In genomic region chr7:126625369-126625768, GRCm38 (mm10) we compare ENCODE assay signal across 9 mouse cellular contexts. TPM values are rescaled to one million over a fixed set of nuclear protein-coding genes. Genes with fewer than 3 reads are reported as not detected.
DNase-seq lines count a peak whose midpoint lies in the region; ATAC-seq and TF ChIP-seq lines count a peak whose summit lies in the region.
"Had no signal": no experiment of that assay in that cellular context is flagged by ENCODE, and none has a peak within 500 bp of the region (broad histone marks: within the 10 kb centered on the region; RNA-seq: fewer than 3 reads in every experiment).

No protein-coding gene starts in this region.

- peaks cover 7% of the 10 kb centered on the region; the same call in 1 of the 2 replicates for H3K36me3 ChIP-seq in E14TG2a.4 (ENCODE audit: insufficient read depth, low read length)
- H3K36me3 ChIP-seq in intestine, embryonic 14.5 days (ENCODE audit: control insufficient read depth, insufficient read depth, low read length): no peaks in the 10 kb centered on the region
- H3K36me3 ChIP-seq in midbrain, embryonic 11.5 days (ENCODE audit: control insufficient read depth, insufficient read depth, low read length): no peaks in the 10 kb centered on the region

- no peak overlapping the region for H3K27ac ChIP-seq in intestine, embryonic 14.5 days (ENCODE audit: low read depth)
- no peak overlapping the region for H3K27ac ChIP-seq in midbrain, embryonic 11.5 days (ENCODE audit: low read depth, low read length)

- no peak overlapping the region for H3K4me2 ChIP-seq in intestine, embryonic 14.5 days (ENCODE audit: low read length)
- no peak overlapping the region for H3K4me2 ChIP-seq in midbrain, embryonic 11.5 days

- 42% methylated on average over 6 of the region's 6 CpGs for WGBS in intestine, embryonic 14.5 days
- WGBS in midbrain, embryonic 11.5 days: 66% methylated on average over 6 of the region's 6 CpGs

- peaks cover 49% of the 10 kb centered on the region for H3K4me1 ChIP-seq in E14TG2a.4 (replicated peaks; ENCODE audit: low read depth, low read length)
- no peaks in the 10 kb centered on the region for H3K4me1 ChIP-seq in intestine, embryonic 14.5 days (replicated peaks; ENCODE audit: control insufficient read depth, insufficient read depth, low read length)
- H3K4me1 ChIP-seq in midbrain, embryonic 11.5 days (ENCODE audit: control insufficient read depth, insufficient read depth, low read length): 0 out of 2 replicates have a peak, but pooled peaks cover 2% of the 10 kb centered on the region

- intact Hi-C loops in left cerebral cortex, postnatal 14 days (cut with DNase I): no loop called here

- no peaks in the 10 kb centered on the region for H3K9me3 ChIP-seq in E14TG2a.4 (ENCODE audit: low read length)
- H3K9me3 ChIP-seq in intestine, embryonic 14.5 days (ENCODE audit: control insufficient read depth, low read length): no peaks in the 10 kb centered on the region
- H3K9me3 ChIP-seq in midbrain, embryonic 11.5 days (ENCODE audit: control insufficient read depth, low read length): no peaks in the 10 kb centered on the region

- H3K9ac ChIP-seq in intestine, embryonic 14.5 days (ENCODE audit: low read length): no peak overlapping the region
- no peak overlapping the region for H3K9ac ChIP-seq in midbrain, embryonic 11.5 days (ENCODE audit: low read length)

- ATAC-seq in intestine, embryonic 14.5 days (replicated peaks; ENCODE audit: low FRiP score, low TSS enrichment, low read depth): 0 out of 2 replicates have a peak, but pooled peaks have one; percentile 30
- peak; percentile 91 for ATAC-seq in megakaryocyte, adult 5-6 weeks (ENCODE audit: poor library complexity, severe bottlenecking)
- ATAC-seq in midbrain, embryonic 11.5 days (ENCODE audit: low FRiP score): no peak

- H3K27me3 ChIP-seq in E14TG2a.4 (ENCODE audit: insufficient read depth, low read length): no peaks in the 10 kb centered on the region
- H3K27me3 ChIP-seq in intestine, embryonic 14.5 days (replicated peaks; ENCODE audit: control insufficient read depth, insufficient read depth, low read length): no peaks in the 10 kb centered on the region
- no peaks in the 10 kb centered on the region for H3K27me3 ChIP-seq in midbrain, embryonic 11.5 days (ENCODE audit: control insufficient read depth, insufficient read depth, low read length)

- DNase-seq in ZHBTc4 (ENCODE audit: low read depth, low spot score): peak; percentile 83
- peak; percentile 22 to 39 for DNase-seq in frontal cortex, postnatal 14 days (ENCODE audit: low spot score in 2 of 2)
- no peak for DNase-seq in intestine, embryonic 14.5 days (ENCODE audit: low spot score)
- peak; percentile 44 to 45 for DNase-seq in left cerebral cortex, postnatal 14 days (ENCODE audit: low spot score in 2 of 2)
- peak; percentile 22 for DNase-seq in urinary bladder, postnatal 10 days (ENCODE audit: low spot score)
- no peak for DNase-seq in midbrain, embryonic 11.5 days (ENCODE audit: low spot score, missing footprints)

- H3K4me3 ChIP-seq in E14TG2a.4 (replicated peaks; ENCODE audit: low read length): peak overlapping the region; percentile 78
- H3K4me3 ChIP-seq in intestine, embryonic 14.5 days (ENCODE audit: low read depth, low read length): no peak overlapping the region
- no peak overlapping the region for H3K4me3 ChIP-seq in midbrain, embryonic 11.5 days (ENCODE audit: low read depth, low read length)

- no peak for TF ChIP-seq CTCF in E14TG2a.4 (conservative IDR thresholded peaks at IDR 0.05; ENCODE audit: low read length)

RNA-seq across cellular contexts. Expression of gene Nupr1, which starts 5.3 kb away (rescaled TPM):
- 6.6 and 27.3 TPM in 2 replicates for polyA plus RNA-seq in intestine, embryonic 14.5 days (2014; fragmentation: Nextera tagmentation; extraction: Ambion mirVana)
- total RNA-seq in left cerebral cortex, postnatal 14 days (2021): 10 to 100 TPM; 11.5 to 15.9 TPM
- 54.7 and 61.4 TPM in 2 replicates for total RNA-seq in megakaryocyte, adult 5-6 weeks (2015)
- 108 and 126 TPM in 2 replicates for total RNA-seq in megakaryocyte, adult 5-6 weeks (2017)
- 2.8 and 3.4 TPM in 2 replicates for polyA plus RNA-seq in midbrain, embryonic 11.5 days (2014; fragmentation: Nextera tagmentation; extraction: Ambion mirVana)

RNA-seq across cellular contexts. Expression of gene Sgf29, which starts 23.7 kb away (rescaled TPM):
- 53.4 and 64.5 TPM in 2 replicates for polyA plus RNA-seq in intestine, embryonic 14.5 days (2014; fragmentation: Nextera tagmentation; extraction: Ambion mirVana)
- 10 to 100 TPM; 32.0 to 33.8 TPM for total RNA-seq in left cerebral cortex, postnatal 14 days (2021)
- total RNA-seq in megakaryocyte, adult 5-6 weeks (2015): 42.1 and 55.6 TPM in 2 replicates
- 27.3 and 35.5 TPM in 2 replicates for total RNA-seq in megakaryocyte, adult 5-6 weeks (2017)
- polyA plus RNA-seq in midbrain, embryonic 11.5 days (2014; fragmentation: Nextera tagmentation; extraction: Ambion mirVana): 44.4 and 49.4 TPM in 2 replicates

RNA-seq across cellular contexts. Expression of gene Il27, which starts 30.6 kb away (rescaled TPM):
- not detected in 2 replicates for polyA plus RNA-seq in intestine, embryonic 14.5 days (2014; fragmentation: Nextera tagmentation; extraction: Ambion mirVana)
- total RNA-seq in left cerebral cortex, postnatal 14 days (2021): not detected
- 2.5 and 2.9 TPM in 2 replicates for total RNA-seq in megakaryocyte, adult 5-6 weeks (2015)
- total RNA-seq in megakaryocyte, adult 5-6 weeks (2017): 3.0 and 4.8 TPM in 2 replicates
- not detected in 2 replicates for polyA plus RNA-seq in midbrain, embryonic 11.5 days (2014; fragmentation: Nextera tagmentation; extraction: Ambion mirVana)
- polyA plus RNA-seq: cortical plate, adult 2 months had no signal

RNA-seq across cellular contexts. Expression of gene Cln3, which starts 39.8 kb away (rescaled TPM):
- polyA plus RNA-seq in intestine, embryonic 14.5 days (2014; fragmentation: Nextera tagmentation; extraction: Ambion mirVana): 24.3 and 30.3 TPM in 2 replicates
- 10 to 100 TPM; 20.4 to 21.5 TPM for total RNA-seq in left cerebral cortex, postnatal 14 days (2021)
- 106 and 118 TPM in 2 replicates for total RNA-seq in megakaryocyte, adult 5-6 weeks (2015)
- total RNA-seq in megakaryocyte, adult 5-6 weeks (2017): 59.5 and 77.8 TPM in 2 replicates
- polyA plus RNA-seq in midbrain, embryonic 11.5 days (2014; fragmentation: Nextera tagmentation; extraction: Ambion mirVana): 22.4 and 23.4 TPM in 2 replicates

RNA-seq across cellular contexts. Expression of gene Apobr, which starts 40.6 kb away (rescaled TPM):
- polyA plus RNA-seq in intestine, embryonic 14.5 days (2014; fragmentation: Nextera tagmentation; extraction: Ambion mirVana): 0.60 and 1.1 TPM in 2 replicates
- total RNA-seq in left cerebral cortex, postnatal 14 days (2021): under 1 TPM; 0.26 to 0.32 TPM
- 27.6 and 30.3 TPM in 2 replicates for total RNA-seq in megakaryocyte, adult 5-6 weeks (2015)
- 98.7 and 99.5 TPM in 2 replicates for total RNA-seq in megakaryocyte, adult 5-6 weeks (2017)
- polyA plus RNA-seq in midbrain, embryonic 11.5 days (2014; fragmentation: Nextera tagmentation; extraction: Ambion mirVana): 0.46 and 0.57 TPM in 2 replicates

Comparison
In these comparisons a context has a peak if more than half of its experiments do, and no peak if none do; other contexts are left out.
1. DNase-seq: peak in ZHBTc4 (single experiment), frontal cortex, postnatal 14 days (2 of 2), left cerebral cortex, postnatal 14 days (2 of 2) and urinary bladder, postnatal 10 days (single experiment); none in intestine, embryonic 14.5 days (single experiment) and midbrain, embryonic 11.5 days (single experiment).